Mouse (Mus musculus) cortical plate, adult 2 months (tissue): ENCODE results near the gene Kirrel2. TPM values are rescaled to one million over a fixed set of nuclear protein-coding genes. Genes with fewer than 3 reads are reported as not detected.

Experiments
- H3K27ac ChIP-seq: fragments of 200-500 bp; 2 replicates; pipeline ENCODE4 v1.5.1; 2012; ENCODE audit warnings: low read length, control low read depth, inconsistent platforms; ENCODE audit not compliant: insufficient read depth
- H3K4me1 ChIP-seq: fragments of 200-500 bp; 2 replicates; pipeline ENCODE4 v1.6.1; 2011; ENCODE audit warnings: low read length; ENCODE audit not compliant: control insufficient read depth, insufficient read depth
- H3K4me3 ChIP-seq: fragments of 200-500 bp; 2 replicates; pipeline ENCODE4 v1.5.1; 2011; ENCODE audit warnings: mild to moderate bottlenecking, low read length, control low read depth; ENCODE audit not compliant: insufficient read depth
- CTCF ChIP-seq: fragments of 200-500 bp; IDR thresholded peaks from 2 replicates; pipeline ENCODE4 v1.5.1; 2011; ENCODE audit warnings: mild to moderate bottlenecking, control low read depth, low read length; ENCODE audit not compliant: insufficient read depth; ENCODE audit errors: extremely low read depth
- POLR2A ChIP-seq: fragments of 200-500 bp; IDR thresholded peaks from 2 replicates; pipeline ENCODE4 v1.6.1; 2011; ENCODE audit warnings: mild to moderate bottlenecking, low read length, control low read depth; ENCODE audit not compliant: insufficient read depth; ENCODE audit errors: extremely low read depth
- polyA plus RNA-seq: library from polyadenylated mRNA; depleted of rRNA; stranded (reverse); fragments of >200 nt; gene quantifications from 2 replicates; pipeline ENCODE4 v1.2.3, GENCODE M21; 2012

Gene Kirrel2
- polyA plus RNA-seq, 1 experiment: 7.8 TPM

- TF ChIP-seq POLR2A: no peak
- TF ChIP-seq CTCF: no peak
- H3K4me1 ChIP-seq: no peaks in the 10 kb centered on the region; the same call in 1 of the 2 replicates
- H3K4me3 ChIP-seq: no peak overlapping the region
- H3K27ac ChIP-seq: no peak overlapping the region
Measured at GRCm38 (mm10) chr7:30474999-30475398, 17.5 kb upstream of the Kirrel2 start.

- peak; percentile 53 for TF ChIP-seq CTCF
- no peak for TF ChIP-seq POLR2A
- H3K4me3 ChIP-seq: no peak overlapping the region
- H3K4me1 ChIP-seq: no peaks in the 10 kb centered on the region
- H3K27ac ChIP-seq: no peak overlapping the region
Measured at GRCm38 (mm10) chr7:30472411-30472810, 14.9 kb upstream of the Kirrel2 start.

GRCm38 (mm10) chr7:30464816-30465300 lies 7.4 kb upstream of the Kirrel2 start:
- no peak for TF ChIP-seq CTCF
- Histone ChIP-seq H3K4me3 (no peak overlapping the region), H3K4me1 (no peaks in the 10 kb centered on the region), H3K27ac (no peak overlapping the region)

- H3K27ac ChIP-seq: no peak overlapping the region
- no peak overlapping the region for H3K4me3 ChIP-seq
- TF ChIP-seq POLR2A (no peak), CTCF (no peak)
- no peaks in the 10 kb centered on the region for H3K4me1 ChIP-seq
Measured at GRCm38 (mm10) chr7:30463996-30464395, 6.5 kb upstream of the Kirrel2 start.

- H3K27ac ChIP-seq: no peak overlapping the region
Measured at GRCm38 (mm10) chr7:30463568-30463967, 6.1 kb upstream of the Kirrel2 start.

GRCm38 (mm10) chr7:30459484-30459883 lies 2.0 kb upstream of the Kirrel2 start:
- H3K4me3 ChIP-seq: no peak overlapping the region
- no peak overlapping the region for H3K27ac ChIP-seq
- no peaks in the 10 kb centered on the region for H3K4me1 ChIP-seq
- TF ChIP-seq CTCF (no peak), POLR2A (no peak)

More at GRCm38 (mm10) chr7:30463568-30463967, 6.1 kb upstream of the Kirrel2 start:
- TF ChIP-seq CTCF (no peak), POLR2A (no peak)
- H3K4me1 ChIP-seq: no peaks in the 10 kb centered on the region
- no peak overlapping the region for H3K4me3 ChIP-seq

GRCm38 (mm10) chr7:30456911-30457628 lies 420 bp downstream of the Kirrel2 start:
- TF ChIP-seq CTCF (no peak), POLR2A (no peak)
- Histone ChIP-seq H3K4me3 (peak overlapping the region; percentile 16), H3K27ac (no peak overlapping the region), H3K4me1 (no peaks in the 10 kb centered on the region)

GRCm38 (mm10) chr7:30456487-30456886 lies 1.0 kb downstream of the Kirrel2 start:
- no peak for TF ChIP-seq POLR2A
- TF ChIP-seq CTCF: no peak
- H3K4me1 ChIP-seq: no peaks in the 10 kb centered on the region
- no peak overlapping the region for H3K27ac ChIP-seq
- H3K4me3 ChIP-seq: peak overlapping the region; percentile 16

- TF ChIP-seq POLR2A: no peak
- no peak for TF ChIP-seq CTCF
- Histone ChIP-seq H3K4me1 (no peaks in the 10 kb centered on the region), H3K27ac (no peak overlapping the region), H3K4me3 (no peak overlapping the region)
Measured at GRCm38 (mm10) chr7:30454259-30454658, 3.2 kb downstream of the Kirrel2 start.

- Histone ChIP-seq H3K27ac (no peak overlapping the region), H3K4me1 (no peaks in the 10 kb centered on the region), H3K4me3 (no peak overlapping the region)
- TF ChIP-seq CTCF (no peak), POLR2A (no peak)
Measured at GRCm38 (mm10) chr7:30453766-30454165, 3.7 kb downstream of the Kirrel2 start.

GRCm38 (mm10) chr7:30453327-30453726 lies 4.2 kb downstream of the Kirrel2 start:
- Histone ChIP-seq H3K27ac (no peak overlapping the region), H3K4me3 (no peak overlapping the region), H3K4me1 (no peaks in the 10 kb centered on the region)
- TF ChIP-seq CTCF: no peak
- TF ChIP-seq POLR2A: no peak
